Mouse (Mus musculus) ES-Bruce4 (cell line): ENCODE results near the gene Igdcc3.

Experiments used
- CTCF ChIP-seq: IDR thresholded peaks from one replicate; pipeline ENCODE4 v1.8.1; 2011; ENCODE audit warnings: low read depth, low read length
- EP300 ChIP-seq: IDR thresholded peaks from 2 replicates; pipeline ENCODE4 v1.6.1; 2011; ENCODE audit warnings: low read depth, low read length; ENCODE audit not compliant: insufficient read depth
- POLR2A ChIP-seq: IDR thresholded peaks from one replicate; pipeline ENCODE4 v1.8.1; 2011; ENCODE audit warnings: low read length; ENCODE audit not compliant: insufficient read depth

DNA sequence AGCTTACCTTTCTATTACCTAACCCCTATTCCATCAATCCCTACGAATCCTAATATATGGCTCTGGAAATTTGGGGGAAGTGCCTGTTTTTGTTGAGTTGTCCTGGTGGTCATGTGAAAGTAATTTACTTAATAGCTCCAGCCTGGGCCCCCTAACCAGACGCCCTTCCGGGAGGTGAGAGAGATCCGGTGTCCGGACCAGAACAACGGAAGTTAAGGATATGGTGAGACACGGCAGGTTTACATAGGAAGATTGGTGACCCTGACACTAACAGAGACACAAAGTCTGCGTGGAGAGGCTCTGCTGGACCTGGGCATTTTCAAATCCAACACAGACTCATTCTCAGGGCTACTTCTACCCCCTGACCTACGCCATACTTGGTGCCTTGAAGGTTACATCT, 25.4 kb downstream of the Igdcc3 start:
- TF ChIP-seq CTCF (no peak), POLR2A (no peak), EP300 (no peak)
